Mouse (Mus musculus): ENCODE results near the gene Greb1. TPM values are rescaled to one million over a fixed set of nuclear protein-coding genes. Genes with fewer than 3 reads are reported as not detected.

The Greb1 gene
- polyA plus RNA-seq, 1 experiment from 2014 or later = 8.1 TPM

DNA sequence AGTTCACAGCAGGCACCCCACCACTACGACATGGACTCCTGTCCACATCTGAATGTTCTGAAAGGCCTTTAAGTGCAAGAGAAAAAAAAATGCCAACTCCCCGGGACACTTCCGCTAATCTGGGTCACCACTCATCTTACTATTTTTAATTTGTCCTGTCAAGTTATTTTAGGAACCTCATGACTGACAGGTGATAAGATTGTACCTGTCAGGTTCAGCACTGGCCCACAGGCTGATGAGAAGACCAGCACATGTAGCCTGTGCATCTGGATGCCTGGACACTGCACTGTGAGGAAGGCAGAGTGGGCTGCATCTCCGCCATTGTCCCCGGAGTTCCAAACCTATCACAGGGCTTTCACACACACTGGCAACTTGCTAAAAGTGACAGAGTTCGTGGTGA is 150.9 kb downstream of the Greb1 start:
- WGBS = 82% methylated on average over 6 of the region's 6 CpGs
- ATAC-seq (replicated peaks; ENCODE audit: low FRiP score, low TSS enrichment, low read depth) = no peak
- no peak overlapping the region for H3K4me3 ChIP-seq (ENCODE audit: low read depth, low read length)

DNA sequence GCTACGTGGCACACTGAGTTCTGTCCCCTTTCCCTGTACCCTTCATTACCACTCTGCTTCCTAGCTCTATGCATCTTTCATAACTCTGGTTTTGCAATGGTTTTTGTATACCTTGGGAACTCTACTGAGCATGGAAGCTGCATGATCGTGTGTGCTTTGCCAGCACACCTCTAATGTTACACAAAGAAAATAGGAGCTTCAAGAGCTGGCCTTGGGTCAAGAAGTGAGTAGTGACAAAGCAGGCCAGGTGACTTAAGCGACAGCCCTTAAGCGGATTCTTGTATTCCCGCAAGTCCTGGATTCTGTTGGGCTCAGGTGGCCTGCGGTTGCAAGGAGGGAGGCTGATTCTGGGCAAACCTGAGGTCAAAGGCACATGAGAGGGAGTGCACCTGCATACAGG is 152.4 kb downstream of the Greb1 start:
- H3K4me1 ChIP-seq (replicated peaks; ENCODE audit: control insufficient read depth, insufficient read depth, low read length) = no peaks in the 10 kb centered on the region; the same call in 1 of the 2 replicates
- no peak overlapping the region for H3K4me2 ChIP-seq (ENCODE audit: low read length)
- H3K4me3 ChIP-seq (ENCODE audit: low read depth, low read length) = no peak overlapping the region
- no peaks in the 10 kb centered on the region for H3K36me3 ChIP-seq (ENCODE audit: control insufficient read depth, insufficient read depth, low read length)
- H3K9me3 ChIP-seq (ENCODE audit: control insufficient read depth, low read length) = no peaks in the 10 kb centered on the region
- H3K9ac ChIP-seq (ENCODE audit: low read length) = no peak overlapping the region
- peaks cover 6% of the 10 kb centered on the region; the same call in 1 of the 2 replicates for H3K27me3 ChIP-seq (replicated peaks; ENCODE audit: control insufficient read depth, insufficient read depth, low read length)
- WGBS = 85% methylated on average over 6 of the region's 6 CpGs
- DNase-seq (ENCODE audit: low spot score) (no peak), ATAC-seq (replicated peaks; ENCODE audit: low FRiP score, low TSS enrichment, low read depth) (no peak)
- no peak overlapping the region for H3K27ac ChIP-seq (ENCODE audit: low read depth)

More for the DNA sequence above, 150.9 kb downstream of the Greb1 start:
- Histone ChIP-seq H3K4me1 (replicated peaks; ENCODE audit: control insufficient read depth, insufficient read depth, low read length) (0 out of 2 replicates have a peak, but pooled peaks cover 3% of the 10 kb centered on the region), H3K9ac (ENCODE audit: low read length) (no peak overlapping the region), H3K4me2 (ENCODE audit: low read length) (no peak overlapping the region), H3K9me3 (ENCODE audit: control insufficient read depth, low read length) (no peaks in the 10 kb centered on the region), H3K36me3 (ENCODE audit: control insufficient read depth, insufficient read depth, low read length) (no peaks in the 10 kb centered on the region), H3K27me3 (replicated peaks; ENCODE audit: control insufficient read depth, insufficient read depth, low read length) (peaks cover 15% of the 10 kb centered on the region), H3K27ac (ENCODE audit: low read depth) (no peak overlapping the region)
- no peak for DNase-seq (ENCODE audit: low spot score)

DNA sequence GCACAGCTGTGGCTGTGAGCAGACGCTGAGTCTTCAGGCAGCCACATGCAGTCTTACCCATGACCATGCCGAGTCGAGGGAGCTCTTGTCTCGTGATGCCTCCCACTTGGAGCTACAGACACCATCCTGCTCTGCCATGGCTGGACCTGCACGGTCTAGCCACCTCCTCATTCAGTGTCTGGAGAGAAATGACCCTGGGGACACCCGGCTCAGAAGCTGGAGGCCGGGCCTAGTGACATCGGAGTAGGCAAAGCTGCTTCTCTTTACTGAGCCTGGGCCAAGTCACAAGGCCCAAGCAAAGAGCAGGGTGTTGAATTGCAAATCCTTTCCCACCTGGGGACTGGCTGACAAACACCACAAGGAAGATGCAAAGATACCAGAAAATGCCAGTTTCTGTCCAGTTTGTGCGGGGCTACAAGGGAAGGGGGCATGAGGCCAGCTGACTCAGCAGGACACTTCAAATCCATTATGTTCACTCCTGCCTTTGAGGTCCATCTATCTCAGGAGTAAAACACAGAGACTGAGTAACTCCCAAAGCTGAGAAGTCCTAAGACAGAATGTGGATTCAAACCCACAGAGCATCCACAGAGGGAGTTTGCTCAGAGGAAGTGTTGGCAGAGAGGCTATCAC is 153.8 kb downstream of the Greb1 start:
- no peaks in the 10 kb centered on the region for H3K36me3 ChIP-seq (ENCODE audit: control insufficient read depth, insufficient read depth, low read length)
- no peak overlapping the region for H3K4me2 ChIP-seq (ENCODE audit: low read length)
- DNase-seq (ENCODE audit: low spot score) = no peak
- WGBS = 51% methylated on average over 9 of the region's 9 CpGs
- peaks cover 6% of the 10 kb centered on the region; the same call in 1 of the 2 replicates for H3K27me3 ChIP-seq (replicated peaks; ENCODE audit: control insufficient read depth, insufficient read depth, low read length)
- no peak for ATAC-seq (replicated peaks; ENCODE audit: low FRiP score, low TSS enrichment, low read depth)
- H3K4me3 ChIP-seq (ENCODE audit: low read depth, low read length) = no peak overlapping the region
- H3K4me1 ChIP-seq (replicated peaks; ENCODE audit: control insufficient read depth, insufficient read depth, low read length) = no peaks in the 10 kb centered on the region; the same call in 1 of the 2 replicates
- no peak overlapping the region for H3K9ac ChIP-seq (ENCODE audit: low read length)
- no peaks in the 10 kb centered on the region for H3K9me3 ChIP-seq (ENCODE audit: control insufficient read depth, low read length)
- no peak overlapping the region for H3K27ac ChIP-seq (ENCODE audit: low read depth)

DNA sequence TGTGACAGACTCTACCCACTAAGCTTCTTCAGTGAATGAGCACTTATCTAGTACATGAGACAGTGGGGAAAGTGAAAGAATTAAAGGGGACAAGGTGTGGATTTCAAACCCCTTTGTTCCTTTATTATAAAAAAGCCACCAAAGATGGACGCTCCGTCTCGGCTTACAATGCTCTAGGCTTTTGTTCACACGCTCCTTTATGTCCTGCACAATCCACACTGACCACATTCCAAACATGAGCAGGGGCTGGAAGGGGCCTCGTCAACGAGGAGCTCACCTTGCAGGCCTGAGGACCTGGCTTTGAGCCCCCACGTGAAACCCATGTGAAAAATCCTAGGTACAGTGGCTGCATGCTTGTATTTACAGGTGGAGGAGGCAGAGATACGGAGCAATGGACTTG is 156.0 kb downstream of the Greb1 start:
- Histone ChIP-seq H3K36me3 (ENCODE audit: control insufficient read depth, insufficient read depth, low read length) (no peaks in the 10 kb centered on the region), H3K4me3 (ENCODE audit: low read depth, low read length) (no peak overlapping the region), H3K9ac (ENCODE audit: low read length) (no peak overlapping the region), H3K27ac (ENCODE audit: low read depth) (no peak overlapping the region), H3K4me1 (replicated peaks; ENCODE audit: control insufficient read depth, insufficient read depth, low read length) (no peaks in the 10 kb centered on the region; the same call in 1 of the 2 replicates), H3K27me3 (replicated peaks; ENCODE audit: control insufficient read depth, insufficient read depth, low read length) (no peaks in the 10 kb centered on the region), H3K9me3 (ENCODE audit: control insufficient read depth, low read length) (no peaks in the 10 kb centered on the region), H3K4me2 (ENCODE audit: low read length) (no peak overlapping the region)
- DNase-seq (ENCODE audit: low spot score) (no peak), ATAC-seq (replicated peaks; ENCODE audit: low FRiP score, low TSS enrichment, low read depth) (no peak)
- WGBS = 73% methylated on average over 8 of the region's 8 CpGs

DNA sequence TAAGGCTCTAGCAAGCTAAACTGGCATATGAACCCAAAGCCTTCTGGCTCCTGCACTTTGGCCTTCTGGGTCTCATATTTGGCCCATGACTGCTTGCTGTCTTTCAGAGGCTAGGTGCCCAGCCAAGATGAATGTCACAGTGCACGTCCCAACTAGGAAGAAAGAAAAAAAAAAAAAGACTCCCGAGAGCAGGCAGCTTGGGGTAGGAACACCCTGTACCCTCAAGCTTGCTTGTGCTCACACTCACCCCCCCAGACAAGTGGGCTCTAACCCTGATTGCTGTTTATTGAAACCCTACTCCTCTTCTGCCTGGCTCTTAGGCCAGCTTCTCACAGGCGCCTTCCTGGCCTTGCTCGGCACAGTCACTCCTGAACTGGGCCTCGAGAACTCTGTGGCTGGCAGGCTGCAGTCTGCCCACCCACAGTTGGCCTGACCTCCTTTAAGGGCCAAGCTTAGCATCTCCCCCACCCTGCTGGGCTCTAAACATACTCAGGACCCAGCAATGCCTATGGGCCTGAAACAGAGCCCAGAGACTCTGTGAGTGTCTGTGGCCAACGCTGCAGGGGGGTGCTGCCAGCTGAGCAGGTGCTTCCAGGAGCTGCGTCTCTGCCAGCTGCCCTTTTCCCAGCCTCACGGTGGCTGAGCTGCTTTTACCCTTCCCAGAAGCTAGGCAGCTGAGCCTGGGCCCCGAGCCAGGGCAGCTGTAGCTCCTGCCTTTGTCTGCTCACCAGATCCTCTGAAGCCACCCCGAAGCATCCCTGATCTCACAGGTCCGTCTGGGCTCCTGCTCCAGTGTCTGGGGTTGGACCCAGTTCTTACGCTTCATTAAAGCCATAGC is 157.0 kb downstream of the Greb1 start:
- WGBS = 50% methylated on average over 12 of the region's 12 CpGs
- no peak overlapping the region for H3K9ac ChIP-seq (ENCODE audit: low read length)
- ATAC-seq (replicated peaks; ENCODE audit: low FRiP score, low TSS enrichment, low read depth) = no peak
- H3K4me3 ChIP-seq (ENCODE audit: low read depth, low read length) = no peak overlapping the region
- H3K27ac ChIP-seq (ENCODE audit: low read depth) = no peak overlapping the region
- no peaks in the 10 kb centered on the region; the same call in 1 of the 2 replicates for H3K4me1 ChIP-seq (replicated peaks; ENCODE audit: control insufficient read depth, insufficient read depth, low read length)
- no peaks in the 10 kb centered on the region for H3K36me3 ChIP-seq (ENCODE audit: control insufficient read depth, insufficient read depth, low read length)
- H3K27me3 ChIP-seq (replicated peaks; ENCODE audit: control insufficient read depth, insufficient read depth, low read length) = no peaks in the 10 kb centered on the region
- no peak overlapping the region for H3K4me2 ChIP-seq (ENCODE audit: low read length)
- H3K9me3 ChIP-seq (ENCODE audit: control insufficient read depth, low read length) = no peaks in the 10 kb centered on the region
- DNase-seq (ENCODE audit: low spot score) = no peak

DNA sequence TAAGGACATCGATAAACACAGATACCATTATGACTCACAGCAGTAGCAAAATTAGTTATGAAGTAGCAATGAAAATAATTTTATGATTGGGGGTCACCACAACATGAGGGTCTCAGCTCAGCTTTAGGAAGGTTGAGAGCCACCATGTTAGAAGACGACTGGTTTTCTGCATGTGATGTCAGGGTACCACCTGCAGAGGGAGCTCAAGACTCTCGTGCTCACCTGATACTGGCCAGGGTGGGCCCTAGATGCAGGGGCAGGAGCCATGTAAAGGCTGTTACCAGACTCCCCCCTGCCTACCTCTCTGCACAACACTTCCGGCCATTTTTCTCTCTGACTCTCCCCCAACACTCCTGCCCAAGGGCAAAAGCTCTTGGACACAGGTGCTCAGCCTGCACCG is 158.7 kb downstream of the Greb1 start:
- H3K27ac ChIP-seq (ENCODE audit: low read depth) = no peak overlapping the region
- H3K9ac ChIP-seq (ENCODE audit: low read length) = no peak overlapping the region
- no peak overlapping the region for H3K4me3 ChIP-seq (ENCODE audit: low read depth, low read length)
- H3K4me2 ChIP-seq (ENCODE audit: low read length) = no peak overlapping the region
- H3K9me3 ChIP-seq (ENCODE audit: control insufficient read depth, low read length) = no peaks in the 10 kb centered on the region
- no peaks in the 10 kb centered on the region for H3K27me3 ChIP-seq (replicated peaks; ENCODE audit: control insufficient read depth, insufficient read depth, low read length)
- 66% methylated on average over 5 of the region's 5 CpGs for WGBS
- DNase-seq (ENCODE audit: low spot score) (no peak), ATAC-seq (replicated peaks; ENCODE audit: low FRiP score, low TSS enrichment, low read depth) (no peak)
- H3K36me3 ChIP-seq (ENCODE audit: control insufficient read depth, insufficient read depth, low read length) = no peaks in the 10 kb centered on the region
- H3K4me1 ChIP-seq (replicated peaks; ENCODE audit: control insufficient read depth, insufficient read depth, low read length) = no peaks in the 10 kb centered on the region; the same call in 1 of the 2 replicates

DNA sequence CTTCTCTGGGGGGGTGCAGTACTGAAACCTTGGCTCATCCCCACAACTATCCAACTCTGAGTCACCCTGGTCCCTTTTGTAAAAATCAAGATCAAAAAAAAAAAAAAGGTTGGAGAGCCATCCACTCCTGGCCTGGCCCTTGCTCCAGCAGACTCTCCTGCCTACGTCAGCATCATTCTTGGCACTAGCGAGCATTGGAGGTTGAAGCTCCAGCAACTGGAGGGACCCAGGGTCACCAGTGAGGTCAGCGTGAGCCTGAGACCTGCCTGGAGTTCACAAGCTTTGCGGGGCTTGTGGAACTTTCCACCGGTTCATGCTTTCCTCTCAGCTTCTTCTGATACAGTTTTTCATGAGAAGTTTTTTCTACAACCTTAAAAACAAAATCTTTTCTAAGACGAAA is 160.6 kb downstream of the Greb1 start:
- WGBS = 91% methylated on average over 6 of the region's 6 CpGs
- no peaks in the 10 kb centered on the region; the same call in 1 of the 2 replicates for H3K4me1 ChIP-seq (replicated peaks; ENCODE audit: control insufficient read depth, insufficient read depth, low read length)
- H3K4me3 ChIP-seq (ENCODE audit: low read depth, low read length) = no peak overlapping the region
- no peaks in the 10 kb centered on the region for H3K9me3 ChIP-seq (ENCODE audit: control insufficient read depth, low read length)
- ATAC-seq (replicated peaks; ENCODE audit: low FRiP score, low TSS enrichment, low read depth) = no peak
- no peak for DNase-seq (ENCODE audit: low spot score)
- H3K27me3 ChIP-seq (replicated peaks; ENCODE audit: control insufficient read depth, insufficient read depth, low read length) = no peaks in the 10 kb centered on the region
- H3K9ac ChIP-seq (ENCODE audit: low read length) = no peak overlapping the region
- no peaks in the 10 kb centered on the region for H3K36me3 ChIP-seq (ENCODE audit: control insufficient read depth, insufficient read depth, low read length)
- H3K27ac ChIP-seq (ENCODE audit: low read depth) = no peak overlapping the region
- H3K4me2 ChIP-seq (ENCODE audit: low read length) = no peak overlapping the region

DNA sequence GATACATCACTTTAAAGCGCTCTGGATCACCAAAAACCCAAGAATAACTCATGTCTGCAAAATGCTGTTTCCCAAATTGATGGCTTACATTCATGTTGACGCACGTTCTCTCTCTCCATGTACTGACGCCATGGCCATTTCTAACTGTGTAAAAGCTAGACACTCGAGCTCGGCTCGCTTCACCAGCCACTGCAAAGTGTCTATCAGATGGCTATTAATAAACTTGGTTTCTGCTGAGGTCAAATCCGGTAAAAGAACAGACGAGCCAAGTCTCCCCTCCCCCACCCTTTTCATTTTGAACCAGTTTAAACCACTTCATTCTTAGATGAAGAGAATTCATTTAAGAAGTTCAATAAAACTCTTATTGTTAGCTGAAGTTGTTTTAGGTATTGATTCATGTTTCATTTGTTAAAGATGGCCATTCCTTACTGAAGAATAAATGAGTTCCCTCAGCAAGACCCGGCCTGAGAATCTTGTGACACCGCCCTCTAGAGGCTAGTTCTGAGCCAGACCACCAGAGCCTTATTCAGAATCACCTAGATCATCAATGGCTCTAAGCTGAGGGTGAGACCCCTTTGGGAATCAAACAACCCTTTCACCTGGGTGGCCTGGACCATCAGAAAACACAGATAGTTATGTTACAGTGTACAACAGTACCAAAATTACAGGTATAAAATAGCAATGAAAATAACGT is 161.5 kb downstream of the Greb1 start:
- H3K36me3 ChIP-seq (ENCODE audit: control insufficient read depth, insufficient read depth, low read length) = no peaks in the 10 kb centered on the region
- H3K9ac ChIP-seq (ENCODE audit: low read length) = no peak overlapping the region
- no peak overlapping the region for H3K4me2 ChIP-seq (ENCODE audit: low read length)
- H3K4me1 ChIP-seq (replicated peaks; ENCODE audit: control insufficient read depth, insufficient read depth, low read length) = no peaks in the 10 kb centered on the region; the same call in 1 of the 2 replicates
- no peak overlapping the region for H3K27ac ChIP-seq (ENCODE audit: low read depth)
- no peaks in the 10 kb centered on the region for H3K27me3 ChIP-seq (replicated peaks; ENCODE audit: control insufficient read depth, insufficient read depth, low read length)
- H3K9me3 ChIP-seq (ENCODE audit: control insufficient read depth, low read length) = no peaks in the 10 kb centered on the region
- no peak for ATAC-seq (replicated peaks; ENCODE audit: low FRiP score, low TSS enrichment, low read depth)
- DNase-seq (ENCODE audit: low spot score) = no peak
- 67% methylated on average over 12 of the region's 12 CpGs for WGBS
- H3K4me3 ChIP-seq (ENCODE audit: low read depth, low read length) = no peak overlapping the region
